Mouse (Mus musculus) embryonic facial prominence, embryonic 10.5 days (tissue): ENCODE measurements around the gene Swi5. TPM values are rescaled to one million over a fixed set of nuclear protein-coding genes. Genes with fewer than 3 reads are reported as not detected.

Source experiments
- DNase-seq: peaks from one replicate; pipeline ENCODE4 v3.0.0-alpha.2; 2017; ENCODE audit warnings: low spot score
- H3K27ac ChIP-seq: fragments of 300-500 bp; sonication (generic); replicated peaks from 2 replicates; pipeline ENCODE4 v1.5.1; 2016; ENCODE audit warnings: mild to moderate bottlenecking
- H3K27me3 ChIP-seq: fragments of 300-500 bp; sonication (generic); replicated peaks from 2 replicates; pipeline ENCODE4 v1.6.1; 2016; ENCODE audit warnings: low read depth, mild to moderate bottlenecking; ENCODE audit not compliant: poor library complexity, severe bottlenecking
- H3K36me3 ChIP-seq: fragments of 300-500 bp; sonication (generic); replicated peaks from 2 replicates; pipeline ENCODE4 v1.6.1; 2016; ENCODE audit warnings: mild to moderate bottlenecking, moderate library complexity
- H3K4me1 ChIP-seq: fragments of 300-500 bp; sonication (generic); 2 replicates; pipeline ENCODE4 v1.6.1; 2016
- H3K4me3 ChIP-seq: fragments of 300-500 bp; sonication (generic); 2 replicates; pipeline ENCODE4 v1.5.1; 2016; ENCODE audit warnings: mild to moderate bottlenecking, moderate library complexity
- H3K9me3 ChIP-seq: fragments of 300-500 bp; sonication (generic); 2 replicates; pipeline ENCODE4 v1.6.1; 2016; ENCODE audit warnings: mild to moderate bottlenecking
- WGBS: fragments of 180-500 bp; shearing (Covaris S2); methylation state at CpG from one replicate; pipeline ENCODE4 v1.1.7; 2016; 5-methylcytosine and 5-hydroxymethylcytosine counted together
- polyA plus RNA-seq: library from polyadenylated mRNA; unstranded; fragments of >200 nt; fragmentation: Nextera tagmentation; extraction: Ambion mirVana; gene quantifications from 2 replicates; pipeline ENCODE4 v1.2.1, GENCODE M21; 2016

Gene Swi5
- 522 and 535 TPM in 2 replicates for polyA plus RNA-seq

GRCm38 (mm10) chr2:32287923-32288367, at the start of gene Swi5:
Gene Swi5, minus strand, starts transcription at chr2:32288075.
- WGBS, result under 1% methylated on average over 41 of the region's 41 CpGs
- H3K9me3 ChIP-seq, result no peaks in the 10 kb centered on the region
- H3K27me3 ChIP-seq, result no peaks in the 10 kb centered on the region
- H3K36me3 ChIP-seq, result peaks cover 36% of the 10 kb centered on the region
- H3K4me1 ChIP-seq, result peaks cover 22% of the 10 kb centered on the region
- peak within 1 kb of the TSS; percentile 93 for H3K27ac ChIP-seq
- peak; percentile 100 for DNase-seq
- H3K4me3 ChIP-seq, result peak within 1 kb of the TSS; percentile 92

GRCm38 (mm10) chr2:32335888-32336287, 48.0 kb upstream of the Swi5 start:
- H3K27me3 ChIP-seq, result peaks cover 37% of the 10 kb centered on the region
- no peak overlapping the region for H3K4me3 ChIP-seq
- no peak for DNase-seq
- H3K36me3 ChIP-seq, result peaks cover 94% of the 10 kb centered on the region
- H3K9me3 ChIP-seq, result no peaks in the 10 kb centered on the region
- H3K4me1 ChIP-seq, result peaks cover 17% of the 10 kb centered on the region
- no peak overlapping the region for H3K27ac ChIP-seq
- 54% methylated on average over 15 of the region's 15 CpGs for WGBS

GRCm38 (mm10) chr2:32332159-32332558, 44.3 kb upstream of the Swi5 start:
- 89% methylated on average over 5 of the region's 5 CpGs for WGBS

GRCm38 (mm10) chr2:32329531-32329930, 41.7 kb upstream of the Swi5 start:
- Histone ChIP-seq H3K36me3 (peaks cover 48% of the 10 kb centered on the region), H3K27ac (peak overlapping the region; percentile 76), H3K27me3 (peaks cover 14% of the 10 kb centered on the region), H3K4me3 (0 out of 2 replicates have a peak overlapping the region, but pooled peaks have one; percentile 2), H3K9me3 (no peaks in the 10 kb centered on the region), H3K4me1 (peaks cover 50% of the 10 kb centered on the region)
- 24% methylated on average over 6 of the region's 6 CpGs for WGBS
- DNase-seq, result no peak

More at GRCm38 (mm10) chr2:32332159-32332558, 44.3 kb upstream of the Swi5 start:
- Histone ChIP-seq H3K36me3 (peaks cover 63% of the 10 kb centered on the region), H3K27ac (no peak overlapping the region), H3K9me3 (no peaks in the 10 kb centered on the region), H3K4me3 (no peak overlapping the region), H3K4me1 (peaks cover 36% of the 10 kb centered on the region), H3K27me3 (peaks cover 37% of the 10 kb centered on the region)
- no peak for DNase-seq

GRCm38 (mm10) chr2:32328911-32329460, 41.1 kb upstream of the Swi5 start:
- H3K4me3 ChIP-seq, result 0 out of 2 replicates have a peak overlapping the region, but pooled peaks have one; percentile 2
- peak overlapping the region; percentile 76 for H3K27ac ChIP-seq
- H3K9me3 ChIP-seq, result no peaks in the 10 kb centered on the region
- H3K4me1 ChIP-seq, result peaks cover 48% of the 10 kb centered on the region
- WGBS, result 20% methylated on average over 13 of the region's 13 CpGs
- H3K27me3 ChIP-seq, result peaks cover 9% of the 10 kb centered on the region
- DNase-seq, result no peak
- H3K36me3 ChIP-seq, result peaks cover 45% of the 10 kb centered on the region

- no peak for DNase-seq
- Histone ChIP-seq H3K9me3 (no peaks in the 10 kb centered on the region), H3K4me3 (no peak overlapping the region), H3K27ac (no peak overlapping the region), H3K36me3 (peaks cover 38% of the 10 kb centered on the region), H3K4me1 (peaks cover 56% of the 10 kb centered on the region), H3K27me3 (no peaks in the 10 kb centered on the region)
- 89% methylated on average over 4 of the region's 4 CpGs for WGBS
These were observed 39.3 kb upstream of the Swi5 start for GRCm38 (mm10) chr2:32327200-32327599.

GRCm38 (mm10) chr2:32325342-32325741, 37.5 kb upstream of the Swi5 start:
- no peaks in the 10 kb centered on the region for H3K9me3 ChIP-seq
- H3K27me3 ChIP-seq, result no peaks in the 10 kb centered on the region
- no peak for DNase-seq
- peak overlapping the region; percentile 65 for H3K27ac ChIP-seq
- H3K4me3 ChIP-seq, result no peak overlapping the region
- peaks cover 30% of the 10 kb centered on the region for H3K36me3 ChIP-seq
- H3K4me1 ChIP-seq, result peaks cover 70% of the 10 kb centered on the region
- 71% methylated on average over 7 of the region's 7 CpGs for WGBS

GRCm38 (mm10) chr2:32324322-32324721, 36.4 kb upstream of the Swi5 start:
- no peak for DNase-seq
- 58% methylated on average over 4 of the region's 4 CpGs for WGBS
- Histone ChIP-seq H3K27ac (no peak overlapping the region), H3K4me3 (no peak overlapping the region), H3K36me3 (peaks cover 30% of the 10 kb centered on the region), H3K4me1 (peaks cover 72% of the 10 kb centered on the region), H3K9me3 (no peaks in the 10 kb centered on the region), H3K27me3 (0 out of 2 replicates have a peak, but pooled peaks cover 8% of the 10 kb centered on the region)

GRCm38 (mm10) chr2:32322754-32323741, 35.2 kb upstream of the Swi5 start:
- no peak for DNase-seq
- Histone ChIP-seq H3K4me3 (no peak overlapping the region), H3K27ac (0 out of 2 replicates have a peak overlapping the region, but pooled peaks have one; percentile 95), H3K4me1 (peaks cover 72% of the 10 kb centered on the region), H3K9me3 (no peaks in the 10 kb centered on the region), H3K36me3 (peaks cover 30% of the 10 kb centered on the region), H3K27me3 (peaks cover 16% of the 10 kb centered on the region)
- 80% methylated on average over 7 of the region's 7 CpGs for WGBS

GRCm38 (mm10) chr2:32321591-32322298, 33.9 kb upstream of the Swi5 start:
- WGBS, result 67% methylated on average over 9 of the region's 9 CpGs
- H3K27ac ChIP-seq, result peak overlapping the region; percentile 95

GRCm38 (mm10) chr2:32320721-32321120, 32.8 kb upstream of the Swi5 start:
- peak overlapping the region; percentile 63; the same call in 1 of the 2 replicates for H3K4me3 ChIP-seq
- peaks cover 83% of the 10 kb centered on the region for H3K4me1 ChIP-seq
- no peak for DNase-seq
- H3K9me3 ChIP-seq, result no peaks in the 10 kb centered on the region
- H3K27ac ChIP-seq, result peak overlapping the region; percentile 95
- WGBS, result 55% methylated on average over 11 of the region's 11 CpGs
- peaks cover 30% of the 10 kb centered on the region for H3K27me3 ChIP-seq
- H3K36me3 ChIP-seq, result peaks cover 30% of the 10 kb centered on the region

More at GRCm38 (mm10) chr2:32321591-32322298, 33.9 kb upstream of the Swi5 start:
- peaks cover 27% of the 10 kb centered on the region for H3K27me3 ChIP-seq
- H3K9me3 ChIP-seq, result no peaks in the 10 kb centered on the region
- no peak for DNase-seq
- H3K36me3 ChIP-seq, result peaks cover 30% of the 10 kb centered on the region
- H3K4me1 ChIP-seq, result peaks cover 83% of the 10 kb centered on the region
- H3K4me3 ChIP-seq, result no peak overlapping the region
